Mouse (Mus musculus): ENCODE results near the gene Gm42791. TPM values are rescaled to one million over a fixed set of nuclear protein-coding genes. Genes with fewer than 3 reads are reported as not detected.

Gm42791 gene
- polyA plus RNA-seq, 1 experiment, result not detected

- Histone ChIP-seq H3K4me3 (ENCODE audit: control insufficient read depth, low read depth, low read length) (no peak overlapping the region), H3K27me3 (ENCODE audit: control insufficient read depth, insufficient read depth, low read length) (no peaks in the 10 kb centered on the region), H3K4me1 (ENCODE audit: control insufficient read depth, insufficient read depth, low read length) (no peaks in the 10 kb centered on the region; the same call in 1 of the 2 replicates), H3K36me3 (ENCODE audit: control insufficient read depth, insufficient read depth, low read length) (no peaks in the 10 kb centered on the region), H3K27ac (ENCODE audit: control insufficient read depth, insufficient read depth, low read depth, low read length) (no peak overlapping the region)
- TF ChIP-seq POLR2A (IDR thresholded peaks at IDR 0.05; ENCODE audit: control insufficient read depth, low read depth, low read length) (no peak), CTCF (IDR thresholded peaks at IDR 0.05; ENCODE audit: control insufficient read depth, insufficient read depth, insufficient replicate concordance, low read depth, low read length) (no peak)
Observed at GRCm38 (mm10) chr5:148944024-148944423, 50.9 kb downstream of the Gm42791 start.

DNA sequence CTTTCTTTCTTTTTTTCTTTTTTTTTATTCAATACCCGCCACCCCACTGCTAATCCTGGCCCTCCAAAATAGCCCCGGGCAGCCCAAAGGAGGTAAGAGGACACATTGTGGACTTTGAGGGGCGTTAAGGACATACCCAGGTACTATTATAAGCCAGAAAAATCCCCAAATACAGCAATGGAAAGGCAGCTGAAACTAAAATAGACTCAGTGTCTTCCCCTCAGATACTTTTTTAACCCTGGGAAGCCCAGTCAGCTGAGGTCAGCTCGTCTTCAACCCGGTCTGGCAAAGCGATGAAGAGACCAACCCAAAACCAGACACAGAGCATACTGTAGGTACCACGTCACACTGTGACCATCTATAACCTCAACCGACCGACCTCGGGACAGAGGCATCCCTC, 51.5 kb downstream of the Gm42791 start:
- no peak overlapping the region for H3K27ac ChIP-seq (ENCODE audit: control insufficient read depth, insufficient read depth, low read depth, low read length)

DNA sequence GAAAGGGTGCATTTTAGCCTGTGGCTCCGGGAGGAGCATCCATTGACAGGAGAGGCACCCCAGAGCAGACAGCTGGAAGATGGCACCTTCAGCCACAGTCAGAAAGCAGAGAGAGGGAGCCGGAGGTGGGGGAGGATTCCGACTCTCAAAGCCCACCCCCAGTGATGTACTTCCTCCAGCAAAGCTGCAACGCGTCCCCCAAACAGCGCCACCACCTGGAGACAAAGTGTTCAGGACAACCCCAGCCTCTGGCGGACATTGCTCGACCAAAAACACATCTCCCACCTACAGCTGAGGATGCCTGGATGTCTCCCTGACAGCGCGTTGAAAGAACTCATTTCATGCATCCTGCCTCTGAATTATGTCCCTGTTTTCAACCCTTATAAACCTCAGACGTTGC, 52.0 kb downstream of the Gm42791 start:
- TF ChIP-seq POLR2A (IDR thresholded peaks at IDR 0.05; ENCODE audit: control insufficient read depth, low read depth, low read length), result no peak
- peak; percentile 36; the same call in 1 of the 2 replicates for TF ChIP-seq CTCF (IDR thresholded peaks at IDR 0.05; ENCODE audit: control insufficient read depth, insufficient read depth, insufficient replicate concordance, low read depth, low read length)
- Histone ChIP-seq H3K27ac (ENCODE audit: control insufficient read depth, insufficient read depth, low read depth, low read length) (no peak overlapping the region), H3K36me3 (ENCODE audit: control insufficient read depth, insufficient read depth, low read length) (no peaks in the 10 kb centered on the region), H3K4me3 (ENCODE audit: control insufficient read depth, low read depth, low read length) (no peak overlapping the region), H3K27me3 (ENCODE audit: control insufficient read depth, insufficient read depth, low read length) (no peaks in the 10 kb centered on the region), H3K4me1 (ENCODE audit: control insufficient read depth, insufficient read depth, low read length) (no peaks in the 10 kb centered on the region; the same call in 1 of the 2 replicates)

More for the DNA sequence above, 51.5 kb downstream of the Gm42791 start:
- H3K4me1 ChIP-seq (ENCODE audit: control insufficient read depth, insufficient read depth, low read length), result no peaks in the 10 kb centered on the region; the same call in 1 of the 2 replicates
- no peak overlapping the region for H3K4me3 ChIP-seq (ENCODE audit: control insufficient read depth, low read depth, low read length)
- TF ChIP-seq POLR2A (IDR thresholded peaks at IDR 0.05; ENCODE audit: control insufficient read depth, low read depth, low read length), result no peak
- TF ChIP-seq CTCF (IDR thresholded peaks at IDR 0.05; ENCODE audit: control insufficient read depth, insufficient read depth, insufficient replicate concordance, low read depth, low read length), result no peak
- no peaks in the 10 kb centered on the region for H3K36me3 ChIP-seq (ENCODE audit: control insufficient read depth, insufficient read depth, low read length)
- H3K27me3 ChIP-seq (ENCODE audit: control insufficient read depth, insufficient read depth, low read length), result no peaks in the 10 kb centered on the region

DNA sequence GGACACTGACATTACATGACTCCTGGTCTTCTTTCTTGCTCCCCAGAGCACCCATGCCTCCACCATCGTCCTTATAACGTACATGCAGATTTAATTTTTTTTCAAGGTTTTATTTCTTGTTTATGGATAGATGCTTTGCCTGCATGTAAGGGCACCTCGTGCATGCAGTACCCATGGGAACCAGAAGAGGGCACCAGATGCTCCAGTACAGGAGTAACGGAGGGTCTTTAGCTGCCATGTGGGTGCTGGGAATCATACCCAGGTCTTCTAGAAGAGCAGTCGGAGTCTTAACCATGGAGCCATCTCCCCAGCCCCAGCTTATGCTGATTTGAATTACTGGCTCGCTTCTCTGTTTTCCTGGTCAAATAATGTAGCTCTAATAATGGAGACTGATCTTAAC, 52.6 kb downstream of the Gm42791 start:
- TF ChIP-seq CTCF (IDR thresholded peaks at IDR 0.05; ENCODE audit: control insufficient read depth, insufficient read depth, insufficient replicate concordance, low read depth, low read length) (peak; percentile 79; the same call in 1 of the 2 replicates), POLR2A (IDR thresholded peaks at IDR 0.05; ENCODE audit: control insufficient read depth, low read depth, low read length) (no peak)
- H3K27ac ChIP-seq (ENCODE audit: control insufficient read depth, insufficient read depth, low read depth, low read length), result no peak overlapping the region
- no peaks in the 10 kb centered on the region for H3K36me3 ChIP-seq (ENCODE audit: control insufficient read depth, insufficient read depth, low read length)
- H3K27me3 ChIP-seq (ENCODE audit: control insufficient read depth, insufficient read depth, low read length), result no peaks in the 10 kb centered on the region
- H3K4me1 ChIP-seq (ENCODE audit: control insufficient read depth, insufficient read depth, low read length), result no peaks in the 10 kb centered on the region; the same call in 1 of the 2 replicates
- no peak overlapping the region for H3K4me3 ChIP-seq (ENCODE audit: control insufficient read depth, low read depth, low read length)

GRCm38 (mm10) chr5:148941867-148942266, 53.1 kb downstream of the Gm42791 start:
- Histone ChIP-seq H3K4me3 (ENCODE audit: control insufficient read depth, low read depth, low read length) (no peak overlapping the region), H3K4me1 (ENCODE audit: control insufficient read depth, insufficient read depth, low read length) (no peaks in the 10 kb centered on the region; the same call in 1 of the 2 replicates), H3K27me3 (ENCODE audit: control insufficient read depth, insufficient read depth, low read length) (no peaks in the 10 kb centered on the region), H3K36me3 (ENCODE audit: control insufficient read depth, insufficient read depth, low read length) (no peaks in the 10 kb centered on the region), H3K27ac (ENCODE audit: control insufficient read depth, insufficient read depth, low read depth, low read length) (no peak overlapping the region)
- TF ChIP-seq POLR2A (IDR thresholded peaks at IDR 0.05; ENCODE audit: control insufficient read depth, low read depth, low read length) (no peak), CTCF (IDR thresholded peaks at IDR 0.05; ENCODE audit: control insufficient read depth, insufficient read depth, insufficient replicate concordance, low read depth, low read length) (0 out of 2 replicates have a peak, but pooled peaks have one; percentile 3)

DNA sequence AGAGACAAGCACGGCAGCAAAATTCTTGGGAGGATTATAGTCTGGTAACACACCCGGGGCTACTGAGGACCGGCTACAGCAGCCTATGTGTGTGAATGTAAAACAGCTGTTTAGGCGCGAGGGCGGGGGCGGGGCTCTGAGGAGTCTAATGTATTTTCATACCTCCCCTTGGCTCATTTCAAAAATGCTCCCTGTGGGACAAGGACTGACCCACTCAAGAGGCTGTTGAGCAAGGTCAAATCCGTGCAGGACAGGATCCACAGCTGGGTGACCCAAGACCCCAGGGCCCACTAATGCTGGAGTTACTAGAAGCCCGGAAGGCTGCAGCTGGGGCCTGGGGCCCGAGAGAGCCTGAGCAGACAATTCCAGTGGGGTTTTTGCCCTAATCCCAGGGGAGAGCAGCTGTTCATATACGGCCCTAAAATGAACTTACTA, 55.0 kb downstream of the Gm42791 start:
- Histone ChIP-seq H3K4me1 (ENCODE audit: control insufficient read depth, insufficient read depth, low read length) (no peaks in the 10 kb centered on the region; the same call in 1 of the 2 replicates), H3K27me3 (ENCODE audit: control insufficient read depth, insufficient read depth, low read length) (no peaks in the 10 kb centered on the region), H3K36me3 (ENCODE audit: control insufficient read depth, insufficient read depth, low read length) (no peaks in the 10 kb centered on the region), H3K4me3 (ENCODE audit: control insufficient read depth, low read depth, low read length) (no peak overlapping the region), H3K27ac (ENCODE audit: control insufficient read depth, insufficient read depth, low read depth, low read length) (no peak overlapping the region)
- TF ChIP-seq POLR2A (IDR thresholded peaks at IDR 0.05; ENCODE audit: control insufficient read depth, low read depth, low read length) (no peak), CTCF (IDR thresholded peaks at IDR 0.05; ENCODE audit: control insufficient read depth, insufficient read depth, insufficient replicate concordance, low read depth, low read length) (no peak)

DNA sequence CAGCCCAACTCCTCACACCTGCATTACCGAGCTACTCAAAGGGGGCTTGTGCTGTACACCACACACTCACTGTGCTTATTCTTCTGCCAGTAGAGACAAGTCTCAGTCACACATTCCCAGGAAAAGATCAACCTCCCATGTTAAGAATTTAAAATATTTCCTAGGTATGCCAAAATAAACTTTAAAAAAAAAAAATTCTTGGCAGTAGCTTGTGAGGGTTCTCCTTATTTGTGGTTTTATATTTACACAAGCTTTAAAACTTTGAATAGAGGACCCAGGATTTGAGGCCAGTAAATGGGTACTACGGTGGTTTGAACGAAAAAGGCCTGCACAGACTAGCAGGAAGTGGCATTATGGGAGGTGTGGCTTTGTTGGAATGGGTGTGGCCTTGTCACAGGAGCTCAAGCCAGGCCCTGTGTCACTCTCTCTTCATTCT, 58.4 kb downstream of the Gm42791 start:
- H3K4me3 ChIP-seq (ENCODE audit: control insufficient read depth, low read depth, low read length), result no peak overlapping the region
- no peaks in the 10 kb centered on the region; the same call in 1 of the 2 replicates for H3K4me1 ChIP-seq (ENCODE audit: control insufficient read depth, insufficient read depth, low read length)
- H3K36me3 ChIP-seq (ENCODE audit: control insufficient read depth, insufficient read depth, low read length), result no peaks in the 10 kb centered on the region
- H3K27ac ChIP-seq (ENCODE audit: control insufficient read depth, insufficient read depth, low read depth, low read length), result no peak overlapping the region
- H3K27me3 ChIP-seq (ENCODE audit: control insufficient read depth, insufficient read depth, low read length), result no peaks in the 10 kb centered on the region
- TF ChIP-seq CTCF (IDR thresholded peaks at IDR 0.05; ENCODE audit: control insufficient read depth, insufficient read depth, insufficient replicate concordance, low read depth, low read length), result no peak
- no peak for TF ChIP-seq POLR2A (IDR thresholded peaks at IDR 0.05; ENCODE audit: control insufficient read depth, low read depth, low read length)

All from testis, adult 2 months (tissue).